Mouse (Mus musculus): ENCODE data around the gene Tgfbr3.

GRCm38 (mm10) chr5:107121086-107121485 lies 168.3 kb downstream of the Tgfbr3 start:
- TF ChIP-seq CTCF (IDR thresholded peaks at IDR 0.05; ENCODE audit: low read depth) (no peak), EP300 (IDR thresholded peaks at IDR 0.05; ENCODE audit: low read depth) (peak; percentile 81)
